Mouse (Mus musculus): Measurements from ENCODE around the gene Polr1e. TPM values are rescaled to one million over a fixed set of nuclear protein-coding genes. Genes with fewer than 3 reads are reported as not detected.

Polr1e gene
- 18.7 and 23.7 TPM in 2 replicates for polyA plus RNA-seq (2011; ENCODE audit: insufficient read length, low read depth, missing spikeins)

- Histone ChIP-seq H3K27ac (ENCODE audit: insufficient read depth, low read length) (0 out of 2 replicates have a peak within 1 kb of the TSS, but pooled peaks have one; percentile 15), H3K4me1 (ENCODE audit: control insufficient read depth, insufficient read depth, low read length) (peaks cover 3% of the 10 kb centered on the region; the same call in 1 of the 2 replicates), H3K4me3 (ENCODE audit: insufficient read depth, low read length) (peak within 1 kb of the TSS; percentile 82)
- TF ChIP-seq POLR2A (IDR thresholded peaks at IDR 0.05; ENCODE audit: low read depth, low read length) (peak; percentile 86), CTCF (IDR thresholded peaks at IDR 0.05; ENCODE audit: borderline replicate concordance, insufficient read depth, low read length) (no peak)
Measured at GRCm38 (mm10) chr4:45018452-45018980, at the start of gene Polr1e. TSS of gene Polr1e (plus strand) at chr4:45018583.

- no peak overlapping the region for H3K27ac ChIP-seq (ENCODE audit: insufficient read depth, low read length)
- no peak for TF ChIP-seq POLR2A (IDR thresholded peaks at IDR 0.05; ENCODE audit: low read depth, low read length)
- TF ChIP-seq CTCF (IDR thresholded peaks at IDR 0.05; ENCODE audit: borderline replicate concordance, insufficient read depth, low read length), result no peak
- H3K4me1 ChIP-seq (ENCODE audit: control insufficient read depth, insufficient read depth, low read length), result no peaks in the 10 kb centered on the region
- no peak overlapping the region for H3K4me3 ChIP-seq (ENCODE audit: insufficient read depth, low read length)
Measured at GRCm38 (mm10) chr4:44970056-44970455, 48.3 kb upstream of the Polr1e start.

GRCm38 (mm10) chr4:44970612-44971110 is 47.7 kb upstream of the Polr1e start:
- no peaks in the 10 kb centered on the region for H3K4me1 ChIP-seq (ENCODE audit: control insufficient read depth, insufficient read depth, low read length)
- H3K4me3 ChIP-seq (ENCODE audit: insufficient read depth, low read length), result no peak overlapping the region
- TF ChIP-seq POLR2A (IDR thresholded peaks at IDR 0.05; ENCODE audit: low read depth, low read length), result no peak
- TF ChIP-seq CTCF (IDR thresholded peaks at IDR 0.05; ENCODE audit: borderline replicate concordance, insufficient read depth, low read length), result peak; percentile 29; the same call in 1 of the 2 replicates
- no peak overlapping the region for H3K27ac ChIP-seq (ENCODE audit: insufficient read depth, low read length)

GRCm38 (mm10) chr4:44973450-44973849 is 44.9 kb upstream of the Polr1e start:
- TF ChIP-seq POLR2A (IDR thresholded peaks at IDR 0.05; ENCODE audit: low read depth, low read length) (no peak), CTCF (IDR thresholded peaks at IDR 0.05; ENCODE audit: borderline replicate concordance, insufficient read depth, low read length) (peak; percentile 96)
- Histone ChIP-seq H3K27ac (ENCODE audit: insufficient read depth, low read length) (no peak overlapping the region), H3K4me1 (ENCODE audit: control insufficient read depth, insufficient read depth, low read length) (no peaks in the 10 kb centered on the region), H3K4me3 (ENCODE audit: insufficient read depth, low read length) (no peak overlapping the region)

- H3K27ac ChIP-seq (ENCODE audit: insufficient read depth, low read length), result no peak overlapping the region
- no peak overlapping the region for H3K4me3 ChIP-seq (ENCODE audit: insufficient read depth, low read length)
- TF ChIP-seq POLR2A (IDR thresholded peaks at IDR 0.05; ENCODE audit: low read depth, low read length) (no peak), CTCF (IDR thresholded peaks at IDR 0.05; ENCODE audit: borderline replicate concordance, insufficient read depth, low read length) (no peak)
- H3K4me1 ChIP-seq (ENCODE audit: control insufficient read depth, insufficient read depth, low read length), result no peaks in the 10 kb centered on the region
Measured at GRCm38 (mm10) chr4:44973871-44974270, 44.5 kb upstream of the Polr1e start.

- TF ChIP-seq CTCF (IDR thresholded peaks at IDR 0.05; ENCODE audit: borderline replicate concordance, insufficient read depth, low read length) (no peak), POLR2A (IDR thresholded peaks at IDR 0.05; ENCODE audit: low read depth, low read length) (no peak)
- H3K27ac ChIP-seq (ENCODE audit: insufficient read depth, low read length), result no peak overlapping the region
- H3K4me3 ChIP-seq (ENCODE audit: insufficient read depth, low read length), result no peak overlapping the region
- no peaks in the 10 kb centered on the region for H3K4me1 ChIP-seq (ENCODE audit: control insufficient read depth, insufficient read depth, low read length)
Measured at GRCm38 (mm10) chr4:44974331-44974730, 44.1 kb upstream of the Polr1e start.

- H3K4me1 ChIP-seq (ENCODE audit: control insufficient read depth, insufficient read depth, low read length), result no peaks in the 10 kb centered on the region
- no peak for TF ChIP-seq POLR2A (IDR thresholded peaks at IDR 0.05; ENCODE audit: low read depth, low read length)
- H3K27ac ChIP-seq (ENCODE audit: insufficient read depth, low read length), result no peak overlapping the region
- no peak overlapping the region for H3K4me3 ChIP-seq (ENCODE audit: insufficient read depth, low read length)
Measured at GRCm38 (mm10) chr4:44976026-44976615, 42.3 kb upstream of the Polr1e start.

GRCm38 (mm10) chr4:44976921-44977710 is 41.3 kb upstream of the Polr1e start:
- H3K4me3 ChIP-seq (ENCODE audit: insufficient read depth, low read length), result no peak overlapping the region
- no peak overlapping the region for H3K27ac ChIP-seq (ENCODE audit: insufficient read depth, low read length)
- H3K4me1 ChIP-seq (ENCODE audit: control insufficient read depth, insufficient read depth, low read length), result no peaks in the 10 kb centered on the region
- TF ChIP-seq POLR2A (IDR thresholded peaks at IDR 0.05; ENCODE audit: low read depth, low read length) (no peak), CTCF (IDR thresholded peaks at IDR 0.05; ENCODE audit: borderline replicate concordance, insufficient read depth, low read length) (peak; percentile 5; the same call in 1 of the 2 replicates)

GRCm38 (mm10) chr4:44978175-44978574 is 40.2 kb upstream of the Polr1e start:
- TF ChIP-seq CTCF (IDR thresholded peaks at IDR 0.05; ENCODE audit: borderline replicate concordance, insufficient read depth, low read length), result no peak
- no peak for TF ChIP-seq POLR2A (IDR thresholded peaks at IDR 0.05; ENCODE audit: low read depth, low read length)
- Histone ChIP-seq H3K4me1 (ENCODE audit: control insufficient read depth, insufficient read depth, low read length) (no peaks in the 10 kb centered on the region; the same call in 1 of the 2 replicates), H3K4me3 (ENCODE audit: insufficient read depth, low read length) (no peak overlapping the region)

More at GRCm38 (mm10) chr4:44978175-44978574, 40.2 kb upstream of the Polr1e start:
- no peak overlapping the region for H3K27ac ChIP-seq (ENCODE audit: insufficient read depth, low read length)

Data from embryonic fibroblast, embryonic 13.5 days (primary cell).